Mouse (Mus musculus) heart, adult 2 months (tissue): ENCODE results near the gene Ttpal. TPM values are rescaled to one million over a fixed set of nuclear protein-coding genes. Genes with fewer than 3 reads are reported as not detected.

Experiments used
- DNase-seq, 2 experiments: peaks; one replicate each; pipeline ENCODE4 v3.0.0; 2021
- H3K27ac ChIP-seq: fragments of 200-600 bp; 2 replicates; pipeline ENCODE4 v1.8.1; 2022
- H3K27me3 ChIP-seq: fragments of 200-500 bp; 2 replicates; pipeline ENCODE4 v1.6.1; 2012; ENCODE audit warnings: mild to moderate bottlenecking, low read length, inconsistent platforms, mixed read lengths; ENCODE audit not compliant: control insufficient read depth, insufficient read depth
- H3K36me3 ChIP-seq: fragments of 200-500 bp; 2 replicates; pipeline ENCODE4 v1.6.1; 2012; ENCODE audit warnings: low read length, inconsistent platforms; ENCODE audit not compliant: control insufficient read depth, insufficient read depth
- H3K4me1 ChIP-seq: fragments of 200-500 bp; 2 replicates; pipeline ENCODE4 v1.6.1; 2011; ENCODE audit warnings: low read length; ENCODE audit not compliant: control insufficient read depth, insufficient read depth
- H3K4me3 ChIP-seq: fragments of 200-600 bp; 2 replicates; pipeline ENCODE4 v1.8.1; 2022
- H3K79me2 ChIP-seq: fragments of 200-500 bp; replicated peaks from 2 replicates; pipeline ENCODE4 v1.6.1; 2012; ENCODE audit warnings: mild to moderate bottlenecking, inconsistent platforms, low read length, moderate library complexity, mixed read lengths; ENCODE audit not compliant: control insufficient read depth, insufficient read depth
- H3K9ac ChIP-seq: fragments of 200-500 bp; 2 replicates; pipeline ENCODE4 v1.6.1; 2012; ENCODE audit warnings: low read depth, mild to moderate bottlenecking, control low read depth, inconsistent platforms, low read length, mixed read lengths
- CTCF ChIP-seq: fragments of 200-600 bp; IDR thresholded peaks from 2 replicates; pipeline ENCODE4 v1.8.1; 2022; ENCODE audit warnings: antibody characterized with exemption, mild to moderate bottlenecking, moderate library complexity
- EP300 ChIP-seq: fragments of 200-500 bp; IDR thresholded peaks from 2 replicates; pipeline ENCODE4 v1.6.1; 2011; ENCODE audit warnings: low read depth, low read length, control low read depth; ENCODE audit not compliant: insufficient read depth
- POLR2A ChIP-seq: fragments of 200-500 bp; IDR thresholded peaks from 2 replicates; pipeline ENCODE4 v1.6.1; 2011; ENCODE audit warnings: mild to moderate bottlenecking, low read depth, low read length, control low read depth; ENCODE audit not compliant: insufficient read depth
- WGBS: fragments of 180-500 bp; shearing (Covaris S2); methylation state at CpG from one replicate; pipeline ENCODE4 v1.1.7; 2018; 5-methylcytosine and 5-hydroxymethylcytosine counted together
- intact Hi-C: fragments of 180-260 bp; cut with DNase I; formaldehyde crosslinking; loops from one replicate; pipeline ENCODE4 v1.15.1; 2025
- polyA plus RNA-seq: library from polyadenylated mRNA; depleted of rRNA; stranded (reverse); fragments of >200 nt; gene quantifications from 2 replicates; pipeline ENCODE4 v1.2.3, GENCODE M21; 2012; rRNA removed
- total RNA-seq, 2 experiments: library from RNA; stranded (reverse); gene quantifications; 2 replicates each; pipeline ENCODE4 v1.2.3; 2021

Ttpal gene
- total and polyA plus RNA-seq, 3 experiments, result 11.0 to 13.6 (median 11.0) TPM

- peaks cover 20% of the 10 kb centered on the region for H3K4me1 ChIP-seq
- H3K9ac ChIP-seq, result 0 out of 2 replicates have a peak overlapping the region, but pooled peaks have one; percentile 23
- no peak overlapping the region for H3K4me3 ChIP-seq
- peaks cover 5% of the 10 kb centered on the region for H3K36me3 ChIP-seq
- H3K27me3 ChIP-seq, result no peaks in the 10 kb centered on the region
- DNase-seq, result peak in 1 of 2 experiments; percentile 29
- H3K79me2 ChIP-seq, result peaks cover 5% of the 10 kb centered on the region
- intact Hi-C loops, result no loop called here
- peak overlapping the region; percentile 36 for H3K27ac ChIP-seq
- WGBS, result 32% methylated on average over 6 of the region's 6 CpGs
- TF ChIP-seq POLR2A, result no peak
- no peak for TF ChIP-seq EP300
- TF ChIP-seq CTCF, result no peak
Observed at GRCm38 (mm10) chr2:163661371-163661850, 59.3 kb downstream of the Ttpal start.

- TF ChIP-seq POLR2A, result no peak
- TF ChIP-seq EP300, result no peak
- no peak for TF ChIP-seq CTCF
- H3K4me3 ChIP-seq, result no peak overlapping the region
- H3K79me2 ChIP-seq, result peaks cover 5% of the 10 kb centered on the region
- peaks cover 5% of the 10 kb centered on the region for H3K36me3 ChIP-seq
- no peaks in the 10 kb centered on the region for H3K27me3 ChIP-seq
- H3K27ac ChIP-seq, result peak overlapping the region; percentile 52
- no peak overlapping the region; the same call in 1 of the 2 replicates for H3K9ac ChIP-seq
- no peak for DNase-seq
- WGBS, result 95% methylated on average over 5 of the region's 5 CpGs
- peaks cover 20% of the 10 kb centered on the region for H3K4me1 ChIP-seq
- intact Hi-C loops, result no loop called here
Observed at GRCm38 (mm10) chr2:163662076-163662475, 60.0 kb downstream of the Ttpal start.

GRCm38 (mm10) chr2:163662698-163663221 lies 60.6 kb downstream of the Ttpal start:
- Histone ChIP-seq H3K79me2 (peaks cover 5% of the 10 kb centered on the region), H3K27me3 (no peaks in the 10 kb centered on the region), H3K36me3 (peaks cover 7% of the 10 kb centered on the region), H3K27ac (peak overlapping the region; percentile 52), H3K9ac (no peak overlapping the region), H3K4me1 (peaks cover 20% of the 10 kb centered on the region), H3K4me3 (no peak overlapping the region)
- no peak for DNase-seq
- WGBS, result 44% methylated on average over 2 of the region's 2 CpGs
- intact Hi-C loops, result no loop called here
- TF ChIP-seq CTCF (no peak), POLR2A (no peak), EP300 (no peak)

GRCm38 (mm10) chr2:163663930-163664329 lies 61.8 kb downstream of the Ttpal start:
- no peak for TF ChIP-seq EP300
- no peak for TF ChIP-seq CTCF
- TF ChIP-seq POLR2A, result no peak
- Histone ChIP-seq H3K27me3 (no peaks in the 10 kb centered on the region), H3K36me3 (peaks cover 7% of the 10 kb centered on the region), H3K27ac (no peak overlapping the region), H3K4me3 (no peak overlapping the region), H3K79me2 (peaks cover 5% of the 10 kb centered on the region), H3K4me1 (peaks cover 20% of the 10 kb centered on the region), H3K9ac (no peak overlapping the region)
- DNase-seq, result no peak
- WGBS, result 50% methylated on average over 3 of the region's 3 CpGs
- intact Hi-C loops, result no loop called here

- Histone ChIP-seq H3K27me3 (no peaks in the 10 kb centered on the region), H3K9ac (no peak overlapping the region), H3K27ac (no peak overlapping the region), H3K79me2 (peaks cover 2% of the 10 kb centered on the region), H3K36me3 (peaks cover 11% of the 10 kb centered on the region), H3K4me3 (no peak overlapping the region), H3K4me1 (peaks cover 13% of the 10 kb centered on the region)
- DNase-seq, result no peak
- 97% methylated on average over 1 of the region's 1 CpGs for WGBS
- intact Hi-C loops, result no loop called here
- TF ChIP-seq EP300, result no peak
- no peak for TF ChIP-seq CTCF
- TF ChIP-seq POLR2A, result no peak
Observed at GRCm38 (mm10) chr2:163667045-163667444, 64.9 kb downstream of the Ttpal start.

Other genes starting within 250 kb of the Ttpal start
- gene Jph2, start 204.3 kb upstream of the Ttpal start, total RNA-seq, result 100 to 1,000 TPM; 389 to 391 TPM
- 193 and 253 TPM in 2 replicates for gene Jph2, start 204.3 kb upstream of the Ttpal start, polyA plus RNA-seq
- gene Oser1, start 177.6 kb upstream of the Ttpal start, total RNA-seq, result 10 to 100 TPM; 19.6 to 21.2 TPM
- 9.7 and 16.4 TPM in 2 replicates for gene Oser1, start 177.6 kb upstream of the Ttpal start, polyA plus RNA-seq
- not detected for gene Gdap1l1, start 163.8 kb upstream of the Ttpal start, total RNA-seq
- 0.23 and 0.25 TPM in 2 replicates for gene Gdap1l1, start 163.8 kb upstream of the Ttpal start, polyA plus RNA-seq
- gene Fitm2, start 129.7 kb upstream of the Ttpal start, total RNA-seq, result 100 to 1,000 TPM; 196 to 223 TPM
- 93.8 and 139 TPM in 2 replicates for gene Fitm2, start 129.7 kb upstream of the Ttpal start, polyA plus RNA-seq
- gene R3hdml, start 110.0 kb upstream of the Ttpal start, total RNA-seq, result not detected
- gene R3hdml, start 110.0 kb upstream of the Ttpal start, polyA plus RNA-seq, result not detected in 2 replicates
- not detected for gene Hnf4a, start 95.5 kb upstream of the Ttpal start, total RNA-seq
- 0.03 TPM in 1 of 2 replicates, not detected in the other for gene Hnf4a, start 95.5 kb upstream of the Ttpal start, polyA plus RNA-seq
- gene Serinc3, start 42.8 kb downstream of the Ttpal start, total RNA-seq, result 100 to 1,000 TPM; 294 to 351 TPM
- 264 and 414 TPM in 2 replicates for gene Serinc3, start 42.8 kb downstream of the Ttpal start, polyA plus RNA-seq
- 100 to 1,000 TPM; 214 to 237 TPM for gene Pkig, start 56.1 kb downstream of the Ttpal start, total RNA-seq
- 344 and 361 TPM in 2 replicates for gene Pkig, start 56.1 kb downstream of the Ttpal start, polyA plus RNA-seq
- gene Ada, start 147.9 kb downstream of the Ttpal start, total RNA-seq, result 1 to 10 TPM in 1 of 2 experiments, under 1 TPM in 1; 0.65 to 1.0 TPM
- gene Ada, start 147.9 kb downstream of the Ttpal start, polyA plus RNA-seq, result 0.61 and 1.2 TPM in 2 replicates
- gene Ccn5, start 218.5 kb downstream of the Ttpal start, total RNA-seq, result 1 to 10 TPM; 1.3 to 2.6 TPM
- gene Ccn5, start 218.5 kb downstream of the Ttpal start, polyA plus RNA-seq, result 11.6 and 18.4 TPM in 2 replicates